ENCODE assay signal across 9 mouse cellular contexts in genomic region chr4:82494829-82495228, GRCm38 (mm10).
DNase-seq lines count a peak whose midpoint lies in the region; ATAC-seq and TF ChIP-seq lines count a peak whose summit lies in the region.
"Had no signal": no experiment of that assay in that cellular context is flagged by ENCODE, and none has a peak within 500 bp of the region (broad histone marks: within the 10 kb centered on the region; RNA-seq: fewer than 3 reads in every experiment).

No protein-coding gene starts in this region.

- H3K4me3 ChIP-seq in gastrocnemius, adult 2 months: 0 out of 2 replicates have a peak overlapping the region, but pooled peaks have one; percentile 0
- H3K4me3 ChIP-seq in forebrain, postnatal 0 days (ENCODE audit: low read depth, low read length): peak overlapping the region; percentile 79
- no peak overlapping the region for H3K4me3 ChIP-seq in kidney, embryonic 15.5 days (replicated peaks)

- no peak overlapping the region for H3K27ac ChIP-seq in gastrocnemius, adult 2 months
- H3K27ac ChIP-seq in forebrain, postnatal 0 days (ENCODE audit: low read depth, low read length): peak overlapping the region; percentile 80
- H3K27ac ChIP-seq in kidney, embryonic 15.5 days: no peak overlapping the region

- H3K4me1 ChIP-seq in forebrain, postnatal 0 days (ENCODE audit: insufficient read depth): peaks cover 11% of the 10 kb centered on the region
- peaks cover 11% of the 10 kb centered on the region for H3K4me1 ChIP-seq in kidney, embryonic 15.5 days

- peak overlapping the region; percentile 92 for H3K4me2 ChIP-seq in forebrain, postnatal 0 days (ENCODE audit: low read depth)
- no peak overlapping the region for H3K4me2 ChIP-seq in kidney, embryonic 15.5 days

- no peak for TF ChIP-seq POLR2A in brain, embryonic 14.5 days (IDR thresholded peaks at IDR 0.05; ENCODE audit: borderline replicate concordance, extremely low read depth, insufficient read depth, insufficient read length, poor library complexity, severe bottlenecking)

- peak; percentile 82 for ATAC-seq in forebrain, postnatal 0 days
- ATAC-seq in kidney, embryonic 15.5 days (replicated peaks; ENCODE audit: low FRiP score): no peak
- ATAC-seq in inflammation-experienced regulatory T-cells, adult 6 months: no peak

- intact Hi-C loops in gastrocnemius, adult 2 months (cut with DNase I): no loop called here
- intact Hi-C loops in left cerebral cortex, postnatal 10 days (cut with DNase I): loop anchor here (5.0 kb wide), 3 partner anchors 92 to 928 kb away; no protein-coding TSS in a partner anchor

- no peak for TF ChIP-seq CTCF in gastrocnemius, adult 2 months (IDR thresholded peaks at IDR 0.05)
- no peak for TF ChIP-seq CTCF in brain, embryonic 14.5 days (IDR thresholded peaks at IDR 0.05; ENCODE audit: borderline replicate concordance, extremely low read depth, insufficient read depth, insufficient read length)
- TF ChIP-seq CTCF in forebrain, postnatal 0 days (IDR thresholded peaks at IDR 0.05; ENCODE audit: low read depth): no peak

- DNase-seq in gastrocnemius, adult 2 months: no peak
- DNase-seq in gastrocnemius, postnatal 25 days: no peak
- peak; percentile 97 for DNase-seq in brain, embryonic 14.5 days (ENCODE audit: low read depth)
- DNase-seq in forebrain, postnatal 0 days: peak; percentile 96
- peak; percentile 68 to 90 for DNase-seq in left cerebral cortex, postnatal 10 days (ENCODE audit: extremely low spot score in 1 of 2, low spot score in 2 of 2)
- DNase-seq in urinary bladder, adult 2 months (ENCODE audit: low spot score): no peak
- DNase-seq: gastrocnemius, postnatal 10 days had no signal

- no peaks in the 10 kb centered on the region for H3K9me3 ChIP-seq in forebrain, postnatal 0 days (ENCODE audit: low read length)
- no peaks in the 10 kb centered on the region for H3K9me3 ChIP-seq in kidney, embryonic 15.5 days (replicated peaks)

- H3K9ac ChIP-seq in forebrain, postnatal 0 days: peak overlapping the region; percentile 92
- H3K9ac ChIP-seq in kidney, embryonic 15.5 days: no peak overlapping the region

- H3K27me3 ChIP-seq in forebrain, postnatal 0 days (ENCODE audit: insufficient read depth, low read length): no peaks in the 10 kb centered on the region
- H3K27me3 ChIP-seq in kidney, embryonic 15.5 days: peaks cover 46% of the 10 kb centered on the region

- peaks cover 7% of the 10 kb centered on the region for H3K36me3 ChIP-seq in forebrain, postnatal 0 days (ENCODE audit: insufficient read depth)
- peaks cover 20% of the 10 kb centered on the region for H3K36me3 ChIP-seq in kidney, embryonic 15.5 days

- WGBS in forebrain, postnatal 0 days: 27% methylated on average over 10 of the region's 10 CpGs
- 93% methylated on average over 10 of the region's 10 CpGs for WGBS in kidney, embryonic 15.5 days

Comparison
In these comparisons a context has a peak if more than half of its experiments do, and no peak if none do; other contexts are left out.
1. DNase-seq: peak in brain, embryonic 14.5 days (single experiment), forebrain, postnatal 0 days (single experiment) and left cerebral cortex, postnatal 10 days (2 of 2); none in gastrocnemius, adult 2 months (single experiment), gastrocnemius, postnatal 25 days (single experiment) and urinary bladder, adult 2 months (single experiment).